Mouse (Mus musculus): ENCODE results near the gene Snx5.

The Snx5 gene

DNA sequence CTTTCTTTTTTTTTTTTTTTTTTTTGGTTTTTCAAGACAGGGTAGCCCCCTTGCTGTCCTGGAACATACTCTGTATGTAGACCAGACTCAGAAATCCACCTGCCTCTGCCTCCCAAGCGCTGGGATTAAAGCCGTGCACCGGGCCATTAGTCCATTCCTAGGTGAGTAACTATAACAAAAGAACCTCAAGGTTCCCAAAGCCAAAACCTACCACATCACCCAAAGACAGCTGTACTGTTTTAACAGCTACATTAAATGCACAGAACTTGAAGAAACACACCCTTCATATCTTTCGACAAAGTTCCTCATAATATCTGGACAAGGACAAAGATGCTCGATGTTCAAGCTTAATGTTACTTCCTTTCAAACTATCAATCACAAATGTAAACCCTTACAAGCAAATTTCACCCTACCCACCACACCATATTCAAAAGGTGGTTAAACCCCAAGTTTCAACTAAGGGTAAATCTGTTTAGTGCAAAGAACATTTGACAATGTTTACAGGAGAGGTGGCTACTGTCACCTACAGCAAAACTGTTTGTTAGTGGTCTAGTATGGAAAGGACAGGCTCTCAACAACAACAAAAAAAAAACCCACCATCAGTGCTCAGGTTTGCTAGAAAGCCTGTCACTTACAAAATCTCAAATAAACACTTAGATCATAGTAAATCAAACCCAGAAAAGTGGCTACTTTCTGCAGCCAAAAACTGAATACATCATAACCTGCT, 3.5 kb downstream of the Snx5 start:
- DNase-seq (ENCODE audit: low read depth, low spot score): no peak

DNA sequence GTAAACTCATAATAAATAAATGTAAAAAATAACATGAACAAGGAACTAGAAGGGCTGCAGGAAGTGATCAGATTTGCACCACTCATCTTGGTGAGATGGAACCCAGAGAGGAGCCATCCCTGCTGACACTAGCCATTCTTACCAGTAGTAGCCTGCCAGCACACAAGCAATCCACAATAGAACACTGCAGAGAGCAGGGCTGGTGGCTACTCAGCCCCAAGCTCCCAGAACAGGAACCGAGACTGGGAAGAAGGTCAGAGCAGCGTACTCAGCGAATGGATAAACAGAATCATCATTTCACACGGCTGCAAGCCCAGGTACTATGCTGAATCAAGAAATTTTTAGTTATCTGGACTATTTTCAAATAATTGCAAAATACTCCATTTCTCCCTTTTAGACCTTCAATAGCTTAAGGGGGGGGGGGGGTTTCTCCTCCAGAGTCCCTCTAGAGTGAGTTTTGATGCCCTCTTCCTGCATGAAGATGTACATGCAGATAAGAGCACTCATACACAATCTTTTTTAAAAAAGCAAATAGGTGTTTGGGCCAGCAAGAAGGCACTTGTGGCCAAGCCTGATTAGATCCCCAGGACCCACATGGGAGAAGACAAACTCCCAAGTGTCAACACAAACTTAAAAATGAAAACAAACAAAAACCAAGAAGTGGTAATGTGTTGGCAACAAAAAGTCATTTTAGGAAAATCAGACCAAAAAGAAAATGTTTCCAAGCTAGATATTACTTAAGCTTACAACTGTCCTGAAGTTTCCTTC, 4.6 kb downstream of the Snx5 start:
- no peak for DNase-seq (ENCODE audit: low read depth, low spot score)

GRCm38 (mm10) chr2:144265120-144265488, 5.6 kb downstream of the Snx5 start:
- DNase-seq (ENCODE audit: low read depth, low spot score): no peak

GRCm38 (mm10) chr2:144264398-144265119, 6.1 kb downstream of the Snx5 start:
- no peak for DNase-seq (ENCODE audit: low read depth, low spot score)

- no peak for DNase-seq (ENCODE audit: low read depth, low spot score)
These were observed 7.9 kb downstream of the Snx5 start for GRCm38 (mm10) chr2:144262837-144263236.

GRCm38 (mm10) chr2:144250111-144250510, 20.6 kb downstream of the Snx5 start:
- DNase-seq (ENCODE audit: low read depth, low spot score): peak; percentile 62

DNA sequence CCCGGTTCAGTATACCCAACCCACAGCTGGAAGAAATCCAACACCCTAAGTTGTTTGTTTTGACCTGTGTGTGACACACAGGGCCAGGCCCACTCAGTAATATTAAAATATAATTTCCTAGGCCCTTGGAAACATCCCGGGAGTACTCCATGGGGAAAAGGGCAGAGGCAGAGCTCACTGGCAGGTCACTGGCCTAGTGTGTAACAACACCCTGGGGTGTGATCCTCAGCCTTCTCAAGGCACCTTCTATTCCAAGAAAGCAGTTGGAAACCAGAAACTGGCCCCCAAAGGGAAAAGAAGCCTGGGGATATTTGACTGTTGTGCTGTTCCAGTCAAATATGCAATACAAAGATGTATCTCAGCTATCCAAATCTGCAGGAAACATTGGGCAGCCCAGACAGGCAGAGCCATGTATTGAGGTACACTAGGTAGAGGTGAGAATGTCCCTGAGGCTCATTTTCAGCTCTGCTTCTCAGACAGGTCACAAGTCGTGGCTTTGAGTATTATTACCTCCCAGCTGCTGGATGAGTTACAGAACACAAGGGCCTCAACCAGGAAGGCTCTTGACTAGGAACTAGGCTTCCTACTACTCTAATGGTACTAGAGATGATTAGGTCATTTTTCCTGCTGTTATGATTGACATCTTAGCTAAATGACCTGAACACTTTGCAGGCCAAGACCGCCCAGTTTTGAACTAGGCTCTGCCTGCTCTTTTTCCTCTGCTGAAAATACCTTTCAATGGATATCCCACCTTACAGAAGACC, 21.9 kb downstream of the Snx5 start:
- DNase-seq (ENCODE audit: low read depth, low spot score): no peak

DNA sequence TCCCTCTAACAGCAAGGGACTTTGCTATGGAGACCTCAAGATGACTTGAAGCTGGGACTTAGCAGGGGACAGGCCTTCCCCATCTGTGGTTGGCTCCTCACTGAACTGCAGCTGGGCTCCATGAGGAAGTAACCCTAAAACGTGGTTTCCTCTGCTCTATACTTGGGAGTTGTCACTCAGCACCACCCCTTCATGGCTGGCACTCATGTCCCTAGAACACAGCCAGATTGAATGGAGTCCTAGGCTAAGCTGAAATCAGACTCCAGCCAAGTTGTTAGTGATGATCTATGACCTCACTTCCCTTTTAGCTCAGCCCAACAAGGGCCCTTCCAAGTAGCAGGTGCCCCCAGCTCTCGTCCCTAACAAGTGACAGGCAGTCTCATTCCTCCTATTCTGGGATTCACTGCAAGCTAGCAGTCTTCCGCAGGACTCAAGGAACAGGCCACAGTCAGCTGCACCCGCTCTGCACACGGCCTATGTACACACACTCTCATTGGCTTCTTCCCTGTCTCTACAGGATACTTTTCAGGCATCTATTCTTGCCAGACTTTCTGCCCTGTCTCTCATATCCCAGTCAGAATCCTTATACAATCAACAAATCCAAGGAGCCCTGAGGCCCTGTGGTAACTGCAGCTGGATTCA, 23.2 kb downstream of the Snx5 start:
- no peak for DNase-seq (ENCODE audit: low read depth, low spot score)

GRCm38 (mm10) chr2:144246270-144246669, 24.4 kb downstream of the Snx5 start:
- no peak for DNase-seq (ENCODE audit: low read depth, low spot score)

DNA sequence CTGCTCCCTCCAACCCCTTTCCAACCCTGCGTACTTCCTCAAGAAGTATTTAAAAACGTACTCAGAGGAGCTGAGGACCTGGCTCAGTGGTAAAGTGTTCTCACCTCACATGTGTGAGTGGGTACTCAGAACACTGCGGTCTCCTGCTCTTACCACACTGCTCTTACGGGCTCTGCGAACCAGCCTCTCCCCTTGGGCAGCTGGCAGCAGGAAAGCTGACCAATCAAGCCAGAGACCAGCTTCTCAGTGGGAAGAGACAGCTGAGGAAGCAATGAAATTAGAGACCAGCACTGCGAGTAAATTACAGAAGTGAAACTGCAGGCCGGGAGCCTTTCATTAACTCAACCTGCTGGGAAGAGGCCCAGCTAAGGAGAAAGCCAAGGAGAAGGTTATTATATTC, 25.2 kb downstream of the Snx5 start:
- no peak for DNase-seq (ENCODE audit: low read depth, low spot score)

DNA sequence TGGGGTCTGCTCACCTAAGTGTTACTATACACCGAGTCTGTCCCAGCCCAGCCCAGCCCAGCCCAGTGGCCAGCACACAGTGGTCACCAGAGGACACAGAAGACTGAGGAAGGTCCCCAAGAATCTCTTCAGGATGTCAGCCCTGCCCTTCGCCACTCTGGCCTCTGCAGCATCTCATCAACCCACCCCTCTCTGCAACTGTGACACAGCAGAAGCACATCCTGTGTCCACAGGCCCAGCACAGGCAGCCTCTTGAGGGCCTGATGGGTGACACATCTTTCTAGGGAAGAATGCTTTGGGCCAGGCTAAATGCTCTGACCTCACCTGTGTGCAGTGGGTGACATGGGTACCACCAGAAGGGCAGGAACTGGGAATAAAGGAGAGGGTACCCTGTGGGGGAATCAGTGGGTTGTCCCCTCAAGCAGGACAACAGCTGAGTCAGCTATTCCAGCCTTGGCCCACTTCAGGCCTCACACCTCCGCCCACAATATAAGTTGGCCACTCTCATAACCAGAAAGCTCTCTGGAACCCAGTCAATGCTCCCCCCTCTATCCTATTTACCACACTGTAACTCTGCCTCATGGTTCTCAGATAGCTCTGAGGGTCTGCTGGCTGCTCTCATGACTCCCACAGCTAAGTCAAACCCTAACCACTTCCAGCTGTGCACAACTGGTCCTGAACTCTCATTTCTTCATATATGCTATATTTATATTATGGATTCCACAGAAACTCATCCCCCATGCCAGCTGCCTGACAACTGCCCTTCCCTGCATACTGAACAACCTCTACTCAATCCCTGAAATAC, 30.4 kb downstream of the Snx5 start:
- DNase-seq (ENCODE audit: low read depth, low spot score): no peak

DNA sequence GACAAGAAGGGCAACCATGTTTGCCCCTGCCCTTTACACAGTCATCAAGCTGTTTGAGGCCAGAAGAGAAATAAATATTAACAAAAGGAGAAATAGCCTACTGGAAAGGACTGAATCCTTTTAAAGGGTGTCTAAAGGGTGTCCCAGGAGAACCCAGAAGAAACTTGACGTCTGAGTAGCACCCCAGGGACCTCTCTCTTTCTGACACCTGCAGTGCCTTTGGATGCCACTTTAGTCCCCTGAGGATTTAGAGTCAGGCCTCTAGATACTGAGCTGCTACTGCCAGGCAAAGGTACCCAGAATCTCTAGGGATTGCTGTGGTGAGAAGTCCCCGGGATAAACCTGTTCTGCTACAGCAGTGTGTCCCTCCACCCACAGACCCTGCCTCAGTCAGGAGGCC, 31.4 kb downstream of the Snx5 start:
- no peak for DNase-seq (ENCODE audit: low read depth, low spot score)

DNA sequence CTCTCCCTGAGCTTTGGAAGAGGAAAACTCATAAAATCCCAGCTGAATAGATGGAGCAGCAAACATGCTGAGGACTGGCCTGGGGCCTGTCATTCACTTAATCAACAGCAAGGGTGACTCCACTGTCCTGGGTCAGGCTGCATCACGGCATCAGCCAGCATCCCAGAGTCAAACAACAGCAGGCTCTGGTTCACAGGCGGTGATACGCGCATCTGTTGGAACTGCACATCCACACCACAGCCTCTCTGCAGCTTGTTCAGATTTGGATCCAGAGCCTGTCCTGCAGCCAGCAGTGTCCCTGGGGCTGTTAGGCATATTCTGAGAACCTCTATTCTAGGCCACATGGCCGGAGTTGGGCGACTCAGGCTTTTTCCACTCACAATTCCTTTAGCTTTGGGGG, 32.4 kb downstream of the Snx5 start:
- DNase-seq (ENCODE audit: low read depth, low spot score): no peak

GRCm38 (mm10) chr2:144236791-144237584, 33.7 kb downstream of the Snx5 start:
- no peak for DNase-seq (ENCODE audit: low read depth, low spot score)

DNA sequence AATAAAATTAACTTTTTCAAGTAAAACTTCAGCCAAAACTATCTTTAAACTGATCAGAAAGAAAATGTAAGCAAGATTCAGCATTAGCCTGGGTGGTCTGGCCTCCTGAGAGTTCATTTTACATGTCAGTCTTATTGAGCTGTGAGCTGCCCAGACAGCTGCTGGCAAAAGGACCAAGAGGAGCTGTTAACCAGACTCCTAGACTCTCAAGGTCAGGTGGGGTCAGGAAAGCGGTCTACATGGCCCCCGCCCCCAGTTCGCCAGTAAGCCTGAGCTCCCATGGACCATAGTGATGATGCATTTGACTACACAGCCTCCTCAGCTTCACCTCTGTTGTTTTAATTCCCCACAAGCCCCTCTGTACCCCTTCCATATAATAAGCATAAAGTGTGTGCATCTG, 34.9 kb downstream of the Snx5 start:
- DNase-seq (ENCODE audit: low read depth, low spot score): no peak

DNA sequence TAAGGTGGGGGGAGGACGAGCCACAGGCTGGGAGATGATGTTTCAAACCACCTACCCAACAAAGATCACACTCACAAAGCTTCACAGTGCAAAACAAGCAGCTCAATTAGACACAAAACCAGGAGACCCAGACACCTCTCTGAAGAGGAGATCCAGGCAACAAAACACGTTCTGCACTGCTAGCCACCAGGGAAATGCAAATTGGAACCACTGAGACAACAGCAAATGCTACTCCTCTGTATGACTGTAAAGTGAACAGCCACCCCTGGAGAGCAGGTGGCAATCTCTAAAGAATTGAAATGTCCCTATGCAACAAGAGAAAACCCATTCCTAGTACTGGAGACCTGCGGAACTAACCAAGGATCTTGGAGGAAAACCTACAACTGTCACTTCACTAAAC, 37.2 kb downstream of the Snx5 start:
- DNase-seq (ENCODE audit: low read depth, low spot score): no peak

- no peak for DNase-seq (ENCODE audit: low read depth, low spot score)
These were observed 39.6 kb downstream of the Snx5 start for GRCm38 (mm10) chr2:144231115-144231514.

DNA sequence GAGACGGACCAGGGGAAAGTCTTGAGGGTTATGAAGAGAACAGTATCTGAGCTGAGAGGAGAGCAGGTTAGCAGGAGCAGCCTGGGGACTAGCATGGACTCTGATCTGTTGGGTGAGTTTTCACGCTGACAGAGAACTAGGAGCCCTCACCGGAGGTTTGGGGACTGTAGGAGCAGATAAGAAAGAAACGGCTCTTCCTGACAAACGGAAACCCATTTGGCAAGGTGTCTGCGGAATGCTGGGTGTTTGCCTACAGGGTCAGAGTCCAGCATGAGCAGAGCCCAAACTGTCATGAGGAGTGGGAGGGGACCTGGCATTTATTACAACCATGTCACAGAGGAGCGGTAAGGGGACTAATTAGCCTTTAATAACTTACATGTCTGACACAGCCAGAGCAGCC, 40.2 kb downstream of the Snx5 start:
- no peak for DNase-seq (ENCODE audit: low read depth, low spot score)

DNA sequence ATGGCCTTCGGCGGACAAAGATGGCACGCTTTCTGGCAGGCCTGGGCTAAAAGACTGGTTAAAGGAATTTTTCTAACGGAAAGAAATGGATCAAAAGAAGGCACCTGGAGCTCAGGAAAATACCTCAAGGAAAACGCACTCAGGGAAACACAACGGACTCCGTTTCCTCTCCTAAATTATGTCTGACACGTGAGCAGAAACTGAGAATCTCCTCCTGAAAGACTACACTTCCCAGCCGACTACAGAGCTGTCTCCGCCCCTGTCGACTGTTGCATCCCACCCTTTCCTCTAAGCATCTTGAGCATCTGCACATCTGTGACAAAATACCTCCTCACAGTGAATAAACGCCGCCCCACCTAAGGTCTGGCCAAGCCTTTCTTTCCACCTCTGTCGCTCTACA, 41.1 kb downstream of the Snx5 start:
- DNase-seq (ENCODE audit: low read depth, low spot score): no peak

Measured in 3T3-L1 (cell line).